Mouse (Mus musculus) lung, embryonic 16.5 days (tissue): ENCODE measurements around the gene Tifa. TPM values are rescaled to one million over a fixed set of nuclear protein-coding genes. Genes with fewer than 3 reads are reported as not detected.

Experiments
- ATAC-seq: fragments of 200-750 bp; cut with Nextera tagmentation; 2 replicates; pipeline ENCODE4 v1.8.0; 2017; ENCODE audit warnings: low read depth, mild to moderate bottlenecking, moderate library complexity
- H3K27ac ChIP-seq: fragments of 300-500 bp; sonication (generic); 2 replicates; pipeline ENCODE4 v1.5.1; 2014; ENCODE audit warnings: mild to moderate bottlenecking, control low read depth, low read length
- H3K27me3 ChIP-seq: fragments of 300-500 bp; sonication (generic); 2 replicates; pipeline ENCODE4 v1.6.1; 2014; ENCODE audit warnings: low read depth, low read length, mixed read lengths; ENCODE audit not compliant: control insufficient read depth, insufficient read depth
- H3K36me3 ChIP-seq: fragments of 300-500 bp; sonication (generic); 2 replicates; pipeline ENCODE4 v1.6.1; 2014; ENCODE audit warnings: low read length; ENCODE audit not compliant: control insufficient read depth, insufficient read depth
- H3K4me1 ChIP-seq: fragments of 300-500 bp; sonication (generic); replicated peaks from 2 replicates; pipeline ENCODE4 v1.6.1; 2014; ENCODE audit warnings: low read length, mixed read lengths; ENCODE audit not compliant: control insufficient read depth, insufficient read depth
- H3K4me2 ChIP-seq: fragments of 300-500 bp; sonication (generic); 2 replicates; pipeline ENCODE4 v1.6.1; 2014; ENCODE audit warnings: low read depth, low read length, control low read depth
- H3K4me3 ChIP-seq: fragments of 300-500 bp; sonication (generic); 2 replicates; pipeline ENCODE4 v1.5.1; 2014; ENCODE audit warnings: mild to moderate bottlenecking, low read length, control low read depth
- H3K9ac ChIP-seq: fragments of 300-500 bp; sonication (generic); 2 replicates; pipeline ENCODE4 v1.6.1; 2014; ENCODE audit warnings: low read length, control low read depth
- H3K9me3 ChIP-seq: fragments of 300-500 bp; sonication (generic); 2 replicates; pipeline ENCODE4 v1.6.1; 2016; ENCODE audit warnings: low read length; ENCODE audit not compliant: control insufficient read depth
- WGBS: fragments of 180-500 bp; shearing (Covaris S2); extraction: QIAGEN DNeasy Blood & Tissue Kit; methylation state at CpG from one replicate; pipeline ENCODE4 v1.1.7; 2014; 5-methylcytosine and 5-hydroxymethylcytosine counted together
- polyA plus RNA-seq: library from polyadenylated mRNA; unstranded; fragments of >200 nt; fragmentation: Nextera tagmentation; extraction: Ambion mirVana; gene quantifications from 2 replicates; pipeline ENCODE4 v1.2.1, GENCODE M21; 2015

Tifa gene
- polyA plus RNA-seq, 1 experiment from 2014 or later = 6.3 TPM

- WGBS = 88% methylated on average over 3 of the region's 3 CpGs
- no peak for ATAC-seq
- no peak overlapping the region for H3K4me3 ChIP-seq
- H3K27me3 ChIP-seq = no peaks in the 10 kb centered on the region
- no peak overlapping the region for H3K9ac ChIP-seq
- no peak overlapping the region for H3K27ac ChIP-seq
- H3K4me1 ChIP-seq = peaks cover 5% of the 10 kb centered on the region; the same call in 1 of the 2 replicates
- H3K9me3 ChIP-seq = no peaks in the 10 kb centered on the region
- no peaks in the 10 kb centered on the region for H3K36me3 ChIP-seq
- no peak overlapping the region for H3K4me2 ChIP-seq
Measured at GRCm38 (mm10) chr3:127879968-127880367, 90.4 kb downstream of the Tifa start.

- H3K36me3 ChIP-seq = no peaks in the 10 kb centered on the region
- H3K9me3 ChIP-seq = no peaks in the 10 kb centered on the region
- H3K27ac ChIP-seq = no peak overlapping the region
- WGBS = 42% methylated on average over 2 of the region's 2 CpGs
- peak; percentile 85 for ATAC-seq
- H3K4me1 ChIP-seq = peaks cover 5% of the 10 kb centered on the region; the same call in 1 of the 2 replicates
- no peaks in the 10 kb centered on the region for H3K27me3 ChIP-seq
- no peak overlapping the region for H3K9ac ChIP-seq
- H3K4me2 ChIP-seq = no peak overlapping the region
- H3K4me3 ChIP-seq = no peak overlapping the region
Measured at GRCm38 (mm10) chr3:127881684-127882083, 92.1 kb downstream of the Tifa start.

Other genes with a start within 250 kb of the Tifa start
- gene Larp7, start 236.5 kb upstream of the Tifa start, polyA plus RNA-seq = 55.7 and 63.3 TPM in 2 replicates
- 8.3 and 8.5 TPM in 2 replicates for gene Zgrf1, start 236.3 kb upstream of the Tifa start, polyA plus RNA-seq
- not detected in 2 replicates for gene Neurog2, start 156.7 kb upstream of the Tifa start, polyA plus RNA-seq
- gene Alpk1, start 9.3 kb upstream of the Tifa start, polyA plus RNA-seq = 1.6 and 2.1 TPM in 2 replicates
- gene Ap1ar, start 47.7 kb downstream of the Tifa start, polyA plus RNA-seq = 38.3 and 40.8 TPM in 2 replicates
- gene Fam241a, start 106.5 kb downstream of the Tifa start, polyA plus RNA-seq = 9.0 and 10.7 TPM in 2 replicates